Mouse (Mus musculus) 3134 (cell line): Measurements from ENCODE around the gene Mlkl.
A peak's percentile ranks its signal among the peaks of the same experiment; 100 is the strongest.

Experiments used
- DNase-seq: peaks from one replicate; pipeline ENCODE4 v3.0.0-alpha.2; 2011; ENCODE audit warnings: low spot score; ENCODE audit not compliant: insufficient read length; ENCODE audit errors: extremely low read depth

The Mlkl gene

DNA sequence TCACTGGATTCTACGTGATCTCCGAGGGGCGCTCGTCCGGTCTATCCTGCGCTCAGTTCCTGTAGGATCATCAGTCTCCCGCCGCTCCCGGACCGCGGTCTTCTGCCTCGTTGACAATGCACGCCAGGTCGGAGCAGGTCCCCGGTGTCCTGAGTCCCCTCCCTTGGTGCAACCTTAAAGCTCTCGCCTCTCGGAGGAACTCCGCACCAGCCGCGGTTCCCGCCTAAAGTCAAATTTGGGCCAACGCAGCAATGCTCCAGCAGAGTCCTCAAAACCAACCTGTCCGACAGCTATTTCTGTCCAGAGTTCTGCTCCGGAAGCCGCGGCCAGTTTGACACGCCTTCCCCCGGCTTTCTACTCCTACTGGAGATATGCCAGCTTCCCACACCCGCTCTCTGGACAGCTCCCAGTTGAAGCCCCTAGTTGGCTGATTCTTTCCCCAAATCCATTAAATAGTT is at the start of gene Mlkl:
Gene Mlkl, minus strand, starts transcription at position 288 of the 458 bp plus-strand sequence.
- DNase-seq = peak; percentile 86

DNA sequence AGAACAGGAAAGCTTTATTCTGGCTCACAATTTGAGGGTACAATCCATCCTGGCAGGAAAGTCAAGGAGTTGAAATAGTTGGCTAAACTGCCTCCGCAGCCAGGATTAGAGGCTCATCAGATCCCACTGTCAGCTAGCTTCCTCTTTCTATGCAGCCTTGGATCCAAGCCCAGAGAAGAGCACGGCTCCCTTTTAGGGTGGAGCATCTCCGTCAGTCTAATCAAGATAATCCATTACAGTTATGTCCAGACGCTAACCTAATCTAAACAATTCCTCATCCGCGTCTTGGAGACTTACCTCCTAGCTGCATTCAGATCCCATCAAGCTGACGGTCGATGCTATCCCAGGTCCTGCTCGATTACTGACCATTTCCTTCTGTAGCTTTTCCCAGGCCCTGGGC is 47.9 kb upstream of the Mlkl start:
- DNase-seq = no peak

DNA sequence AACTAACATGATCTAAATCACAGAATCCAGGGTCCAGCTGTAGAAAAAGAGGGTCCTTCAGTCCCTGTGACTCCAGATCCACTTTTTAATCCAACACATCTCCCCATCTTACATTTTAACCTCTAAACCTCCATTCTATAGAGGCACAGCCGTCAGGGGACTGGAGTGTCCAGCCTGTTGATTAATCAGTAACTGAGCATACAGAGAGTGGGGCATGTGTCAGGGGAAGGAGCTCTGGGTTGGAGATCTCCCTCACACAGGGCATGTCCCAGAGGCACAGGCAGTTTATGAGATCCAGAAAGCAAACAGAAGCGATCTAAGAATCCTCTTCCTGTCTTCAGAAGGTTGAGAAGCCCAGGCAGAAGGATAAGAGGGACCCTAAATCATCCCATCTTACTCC is 46.7 kb upstream of the Mlkl start:
- DNase-seq = no peak

DNA sequence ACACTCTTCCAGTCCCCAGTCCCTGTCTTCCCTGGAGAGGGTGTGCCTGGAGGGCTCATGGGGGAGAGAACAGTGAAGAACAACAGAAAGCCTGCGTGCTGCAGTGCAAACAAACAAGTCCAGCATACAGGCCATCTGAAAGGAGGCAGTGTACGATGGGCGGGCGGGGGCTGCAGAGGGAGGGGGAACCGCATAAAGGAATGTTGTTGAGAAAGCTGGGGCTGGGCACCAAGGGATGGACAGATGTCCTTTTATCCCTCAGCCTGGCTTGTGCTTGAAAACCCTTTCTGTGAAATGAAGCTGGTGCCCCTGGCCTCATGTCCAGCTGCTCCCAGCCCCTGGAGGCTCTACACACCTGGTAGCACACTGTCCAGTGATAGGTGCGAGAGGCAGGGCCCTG is 37.2 kb upstream of the Mlkl start:
- DNase-seq = no peak

DNA sequence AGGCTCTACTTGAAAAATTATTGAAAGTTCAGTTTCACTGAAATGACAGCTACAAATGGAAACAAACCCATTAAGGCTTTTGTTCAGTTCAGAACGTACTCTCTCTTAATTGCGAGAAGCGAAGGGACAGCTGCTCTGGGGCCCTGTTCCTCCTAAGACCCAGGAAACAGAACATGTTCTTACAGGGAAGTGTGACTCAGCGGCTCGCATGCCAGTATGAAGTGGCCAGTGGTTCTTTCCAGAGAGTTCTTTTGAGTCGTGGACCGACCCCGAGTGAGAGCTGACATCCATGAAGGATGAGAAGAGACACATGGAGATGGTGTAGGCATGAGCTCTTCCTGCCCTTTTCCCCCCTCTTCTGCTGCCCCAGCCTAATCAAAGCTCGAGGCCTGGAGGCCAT is 31.7 kb upstream of the Mlkl start:
- no peak for DNase-seq

DNA sequence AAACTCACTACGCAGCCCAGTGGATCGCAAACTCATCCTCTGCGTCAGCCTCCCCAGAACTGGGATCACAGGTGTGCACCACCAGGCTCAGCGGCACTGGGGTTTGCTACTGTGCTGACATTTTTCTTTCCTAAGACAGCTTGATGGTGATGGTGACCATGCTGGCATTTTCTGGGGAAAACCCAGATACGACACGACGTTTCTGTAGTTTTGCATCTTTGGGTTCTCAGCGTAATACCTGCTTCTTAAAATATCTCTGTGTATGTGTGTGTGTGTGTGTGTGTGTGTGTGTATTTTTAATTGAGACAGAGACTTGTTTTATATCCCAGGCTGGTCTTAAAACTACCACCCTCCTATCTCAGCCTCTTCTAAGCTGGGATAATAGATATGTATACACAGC is 29.4 kb upstream of the Mlkl start:
- DNase-seq = no peak

DNA sequence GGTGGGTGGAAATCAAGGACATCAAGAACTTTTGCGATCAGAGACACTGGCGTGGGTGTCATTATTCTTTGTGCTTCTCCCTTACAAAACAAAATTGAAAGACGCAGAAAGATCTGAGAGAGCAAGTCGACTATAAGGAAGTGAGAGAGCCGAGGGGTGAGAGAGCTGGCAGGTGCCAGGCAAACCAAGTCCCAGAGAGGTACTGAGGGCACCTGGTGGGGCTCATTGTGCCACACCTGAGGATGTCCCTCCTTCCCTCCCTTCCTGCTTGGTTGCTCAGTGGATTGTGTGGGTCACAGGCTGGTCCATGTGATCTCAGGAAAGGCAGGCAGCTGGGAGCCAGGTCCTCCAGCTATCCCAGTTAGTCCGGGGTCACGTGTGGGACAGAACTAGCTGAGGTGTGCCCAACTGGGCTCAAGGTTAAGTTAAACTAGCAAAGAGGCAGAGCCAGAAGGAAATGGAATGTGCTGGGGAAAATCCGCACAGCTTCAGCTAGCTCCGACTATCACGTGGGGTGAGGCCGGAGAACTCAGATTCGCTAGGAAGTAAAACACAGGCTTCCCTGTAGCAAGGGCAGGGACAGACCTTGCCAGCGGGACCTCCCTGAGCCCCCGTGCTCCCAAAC is 28.7 kb upstream of the Mlkl start:
- DNase-seq = no peak

DNA sequence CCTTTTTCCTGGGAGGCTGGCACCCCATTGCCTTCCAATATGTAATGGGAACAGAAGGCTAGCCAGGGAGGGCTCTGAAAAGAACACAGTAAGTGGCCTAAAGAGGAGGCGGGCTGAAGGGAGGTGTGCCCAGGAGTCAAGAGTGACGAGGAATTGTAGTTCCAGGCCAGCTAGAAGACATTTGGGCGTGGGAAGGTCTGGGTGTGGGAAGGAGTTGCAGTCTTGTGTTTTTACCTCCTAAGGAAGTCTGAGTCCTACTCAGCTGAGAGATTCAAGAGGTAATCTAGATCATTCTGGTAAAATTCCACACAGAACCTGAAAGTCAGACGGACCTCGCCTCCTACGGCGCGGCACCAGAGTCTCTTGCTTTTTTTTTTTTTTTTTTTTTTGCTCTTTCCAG is 25.5 kb upstream of the Mlkl start:
- DNase-seq = no peak

DNA sequence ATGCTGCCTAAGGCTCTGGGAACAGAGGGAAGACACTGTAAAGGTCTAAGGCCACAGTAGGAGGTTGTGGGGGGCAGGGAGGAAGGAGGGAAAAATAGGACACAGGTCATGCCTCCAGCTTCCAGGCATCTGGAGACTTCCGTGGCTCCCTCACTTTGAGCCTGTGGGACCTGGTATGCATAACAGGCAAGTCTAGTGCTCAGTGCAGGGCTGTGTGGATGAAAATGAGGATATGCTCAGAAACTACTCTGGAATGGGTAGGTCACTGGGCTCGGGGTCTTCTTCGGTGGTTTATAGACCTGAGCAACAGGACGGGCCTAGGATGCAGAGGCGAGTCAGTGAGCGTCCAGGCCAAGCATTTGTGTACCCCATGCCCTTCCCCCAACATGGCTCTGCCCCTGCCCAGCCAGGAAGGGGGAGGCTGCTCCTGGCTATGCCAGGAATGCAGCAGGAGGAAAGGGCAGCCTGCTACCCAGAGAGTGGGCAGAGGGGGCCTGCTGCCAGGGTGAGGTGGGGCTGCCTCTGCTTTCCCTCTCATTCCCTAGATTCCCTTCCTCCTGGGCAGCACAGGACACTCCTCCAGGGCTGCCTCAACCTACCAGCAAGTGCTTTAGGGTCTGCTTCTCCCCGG is 22.7 kb upstream of the Mlkl start:
- DNase-seq = no peak

DNA sequence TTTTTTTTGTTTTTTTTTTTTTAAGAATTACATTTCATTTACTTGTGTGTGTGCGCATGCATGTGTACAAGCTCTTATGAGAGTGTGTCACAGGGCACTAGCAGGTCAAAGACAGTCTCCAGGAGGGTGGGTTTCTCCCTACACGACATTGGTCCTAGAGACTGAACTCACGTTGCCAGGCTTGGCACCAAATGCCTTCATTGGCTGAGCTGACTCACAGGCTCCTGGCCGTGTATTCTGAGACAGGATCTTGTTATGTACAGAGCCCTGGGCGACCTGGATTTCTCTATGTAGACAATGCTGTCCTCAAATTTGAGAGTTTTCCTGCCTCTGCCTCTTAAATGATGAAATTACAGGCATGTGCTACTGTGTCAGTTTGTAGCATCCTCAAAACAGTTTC is 22.0 kb upstream of the Mlkl start:
- no peak for DNase-seq

DNA sequence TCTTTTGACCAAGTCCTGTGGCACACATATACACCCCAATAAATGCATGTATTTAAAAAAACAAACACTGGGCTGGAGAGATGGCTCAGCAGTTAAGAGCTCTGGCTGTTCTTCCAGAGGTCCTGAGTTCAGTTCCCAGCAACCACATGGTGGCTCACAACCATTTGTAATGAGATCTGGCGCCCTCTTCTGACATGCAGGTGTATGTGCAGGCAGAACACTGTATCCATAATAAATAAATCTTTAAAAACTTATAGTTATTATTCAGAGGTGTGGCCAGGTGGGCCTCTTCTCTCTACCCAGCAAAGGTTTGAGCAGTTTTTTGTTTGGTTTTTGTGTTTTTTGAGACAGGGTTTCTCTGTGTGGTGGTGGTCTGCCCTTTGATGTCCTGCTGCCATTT is 20.9 kb upstream of the Mlkl start:
- DNase-seq = no peak

DNA sequence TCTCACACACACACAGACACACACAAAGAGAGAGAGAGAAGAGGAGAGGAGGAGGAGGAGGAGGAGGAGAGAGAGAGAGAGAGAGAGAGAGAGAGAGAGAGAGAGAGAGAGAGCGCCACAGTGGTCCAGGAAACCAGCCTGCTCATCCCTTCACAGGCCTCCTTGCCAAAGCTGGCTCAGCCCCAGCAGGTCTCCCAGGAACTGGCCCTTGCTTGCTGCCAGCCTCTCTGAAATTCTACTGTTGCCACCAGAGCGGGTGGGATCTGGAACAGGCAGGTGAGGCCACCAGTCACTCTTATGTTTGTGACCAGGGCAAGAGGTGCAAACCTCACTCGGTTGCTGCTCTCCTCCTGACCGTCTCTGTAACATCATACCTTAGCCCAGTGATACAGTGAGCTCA is 19.5 kb upstream of the Mlkl start:
- DNase-seq = no peak

DNA sequence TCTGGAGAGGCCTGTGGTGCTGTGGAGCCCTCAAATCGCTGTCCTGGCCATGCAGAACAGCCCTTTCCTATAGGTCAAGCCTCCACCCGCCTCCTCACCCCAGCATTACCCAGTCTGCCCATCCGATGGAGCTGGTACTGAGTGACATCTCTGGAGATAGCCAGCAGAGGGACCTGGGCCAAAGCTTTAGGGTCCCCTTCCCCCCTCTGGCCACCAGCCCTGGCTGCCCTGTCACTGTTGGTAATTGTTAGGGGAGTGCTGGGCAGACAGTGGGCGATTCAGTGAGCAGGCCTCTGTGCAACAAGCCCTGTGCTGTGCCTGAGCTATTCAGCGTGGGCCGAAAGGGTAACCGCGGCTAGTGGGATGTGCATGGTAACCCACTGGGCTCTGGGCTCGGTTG is 15.5 kb upstream of the Mlkl start:
- DNase-seq = no peak

DNA sequence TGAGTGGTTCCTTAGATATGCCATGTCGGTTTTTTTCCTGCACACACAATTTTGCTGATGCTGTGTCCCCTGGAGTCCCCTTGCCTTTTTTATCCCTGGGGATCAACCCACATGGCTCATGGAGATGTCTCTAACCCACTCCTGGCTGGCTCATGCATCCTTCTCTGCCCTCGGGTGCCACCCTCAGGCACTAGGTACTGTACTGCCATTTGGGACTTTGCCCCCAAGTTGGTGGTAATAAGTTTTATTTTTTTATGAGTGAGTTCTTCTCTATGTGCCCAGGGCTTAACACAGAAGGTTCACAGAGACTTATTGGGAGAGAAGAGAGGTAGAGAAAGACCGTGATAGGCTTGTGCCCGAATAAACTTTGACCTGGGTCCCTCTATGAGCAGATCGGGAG is 14.3 kb upstream of the Mlkl start:
- no peak for DNase-seq

DNA sequence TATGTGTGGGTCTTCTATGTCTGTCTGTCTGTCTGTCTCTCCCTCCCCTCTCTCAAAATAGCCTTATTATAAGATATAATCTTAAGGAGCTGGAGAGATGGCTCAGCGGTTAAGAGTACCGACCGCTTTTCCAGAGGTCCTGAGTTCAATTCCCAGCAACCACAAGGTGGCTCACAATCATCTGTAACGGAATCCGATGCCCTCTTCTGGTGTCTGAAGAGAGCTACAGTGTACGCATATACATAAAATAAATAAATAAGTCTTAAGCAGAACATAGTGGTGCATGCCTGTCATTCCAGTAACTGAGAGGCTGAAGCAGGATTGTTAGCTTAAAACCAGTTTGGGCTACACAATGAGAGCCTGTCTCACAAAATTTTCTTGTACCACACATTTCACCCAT is 12.6 kb upstream of the Mlkl start:
- DNase-seq = no peak

DNA sequence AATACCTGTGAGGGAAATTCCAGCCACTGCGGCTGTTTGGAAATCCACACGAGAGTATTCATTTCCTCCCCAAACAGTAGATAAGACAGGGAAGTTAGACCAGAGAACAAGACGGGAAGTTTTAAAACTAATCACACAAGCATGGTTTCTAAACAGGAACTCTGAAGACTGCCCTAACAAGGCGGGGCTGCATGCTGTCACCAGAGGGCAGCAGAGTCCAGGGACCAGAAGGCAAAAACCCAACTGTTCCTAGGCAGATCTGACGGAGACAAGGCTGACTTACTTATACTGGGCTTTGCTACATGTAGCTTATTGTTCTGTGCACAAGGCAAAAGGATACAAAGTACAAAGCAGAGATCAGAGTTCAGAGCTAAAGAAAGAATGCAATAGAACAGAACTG is 5.2 kb upstream of the Mlkl start:
- DNase-seq = peak; percentile 44

DNA sequence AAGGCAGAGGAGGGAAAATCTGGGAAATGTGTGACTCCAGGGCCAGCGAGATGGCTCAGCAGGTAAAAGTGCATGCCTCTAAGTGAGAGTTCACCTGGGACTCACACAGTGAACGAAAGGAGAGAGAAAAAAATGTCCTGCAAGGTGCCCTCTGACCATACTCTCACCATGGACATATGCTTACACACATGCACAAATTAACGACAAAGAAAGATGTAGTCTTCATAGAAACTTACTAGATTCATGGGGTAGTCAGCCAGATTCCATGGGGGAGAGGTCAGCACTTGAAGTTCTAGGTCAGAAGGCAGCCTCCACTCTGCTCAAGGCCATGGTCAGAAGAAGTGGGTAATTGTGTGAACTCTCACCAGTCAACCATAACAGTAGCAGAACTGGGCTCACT is 2.2 kb upstream of the Mlkl start:
- DNase-seq = no peak

DNA sequence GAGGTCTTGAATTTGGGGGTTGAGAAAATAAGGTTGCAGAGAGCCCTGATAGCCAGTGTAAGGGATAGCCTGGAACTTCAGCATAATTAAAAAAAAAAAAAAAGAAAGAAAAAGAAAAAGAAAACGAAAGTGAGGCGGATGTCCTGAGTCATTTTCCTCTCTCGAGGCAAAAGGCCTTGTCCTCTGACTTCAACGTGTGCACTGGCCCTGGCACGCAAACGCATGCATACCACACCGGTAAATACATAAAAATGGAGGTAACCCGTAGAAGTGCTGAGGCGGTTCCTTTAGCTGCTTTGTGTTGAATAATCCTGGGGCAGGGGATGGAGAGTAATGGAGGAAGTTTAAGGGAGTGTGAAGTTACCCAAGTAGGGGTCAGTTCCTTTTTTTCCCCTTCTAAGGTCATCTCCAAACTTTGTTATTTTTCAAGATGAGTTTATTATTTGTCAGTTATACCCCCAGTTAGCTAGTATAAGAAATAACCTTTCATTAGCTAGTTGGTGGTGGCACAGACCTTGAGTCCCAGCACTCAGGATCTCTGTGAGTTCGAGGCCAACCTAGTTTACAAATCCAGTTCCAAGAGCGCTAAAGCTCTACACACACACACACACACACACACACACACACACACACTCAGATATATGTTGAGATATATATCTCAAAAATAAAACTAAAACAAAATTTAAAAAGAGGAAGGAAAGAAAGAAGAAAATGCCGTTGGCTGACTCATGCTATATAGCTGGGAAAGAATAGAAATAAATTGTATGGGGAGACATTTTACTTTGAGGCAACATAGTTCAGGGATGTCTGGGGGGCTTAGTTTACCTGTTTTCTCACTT is 612 bp upstream of the Mlkl start:
- DNase-seq = no peak

DNA sequence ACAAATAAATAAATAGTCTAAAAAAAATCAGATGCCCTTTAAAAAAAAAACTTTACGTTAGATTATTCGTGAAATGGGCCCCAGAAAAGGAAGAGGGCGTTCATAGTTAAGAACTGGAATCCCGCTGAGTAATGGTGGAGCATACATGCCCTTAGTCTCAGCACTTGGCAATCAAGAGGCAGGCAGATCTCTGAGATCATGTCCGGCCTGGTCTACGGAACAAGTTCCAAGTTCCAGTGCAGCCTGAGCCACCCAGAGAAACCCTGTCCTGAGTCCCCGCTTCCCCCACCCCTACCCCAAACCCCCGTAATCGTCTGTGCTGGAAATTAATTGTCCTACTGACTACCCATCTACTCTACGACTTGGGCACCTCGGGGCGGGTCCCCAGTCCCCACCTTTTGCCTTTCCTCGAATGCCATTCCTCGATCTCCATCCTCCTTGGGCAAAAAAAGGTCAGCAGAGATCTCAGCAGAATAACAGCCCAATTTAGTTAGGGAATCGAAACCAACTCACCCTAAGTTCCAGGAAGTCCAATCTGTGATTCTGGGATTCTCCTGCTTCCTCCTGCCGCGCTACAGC is 577 bp downstream of the Mlkl start:
- DNase-seq = peak; percentile 60

DNA sequence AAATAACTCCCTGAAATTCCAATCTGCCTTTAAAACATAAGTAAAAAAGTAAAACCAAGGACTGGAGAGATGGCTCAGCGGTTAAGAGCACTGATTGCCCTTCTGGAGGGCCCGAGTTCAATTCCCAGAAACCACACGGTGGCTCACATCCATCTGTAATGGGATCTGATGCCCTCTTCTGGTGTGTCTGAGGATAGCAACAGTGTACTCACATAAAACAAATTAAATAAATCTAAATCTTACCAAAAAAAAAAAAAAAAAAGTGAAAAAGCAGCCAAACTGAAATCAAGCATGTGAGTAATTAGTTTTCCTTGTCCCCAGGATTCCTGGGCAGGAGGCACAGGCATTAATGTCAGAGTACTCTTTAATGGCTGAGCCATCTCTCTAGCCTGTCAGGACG is 1.3 kb downstream of the Mlkl start:
- DNase-seq = no peak

DNA sequence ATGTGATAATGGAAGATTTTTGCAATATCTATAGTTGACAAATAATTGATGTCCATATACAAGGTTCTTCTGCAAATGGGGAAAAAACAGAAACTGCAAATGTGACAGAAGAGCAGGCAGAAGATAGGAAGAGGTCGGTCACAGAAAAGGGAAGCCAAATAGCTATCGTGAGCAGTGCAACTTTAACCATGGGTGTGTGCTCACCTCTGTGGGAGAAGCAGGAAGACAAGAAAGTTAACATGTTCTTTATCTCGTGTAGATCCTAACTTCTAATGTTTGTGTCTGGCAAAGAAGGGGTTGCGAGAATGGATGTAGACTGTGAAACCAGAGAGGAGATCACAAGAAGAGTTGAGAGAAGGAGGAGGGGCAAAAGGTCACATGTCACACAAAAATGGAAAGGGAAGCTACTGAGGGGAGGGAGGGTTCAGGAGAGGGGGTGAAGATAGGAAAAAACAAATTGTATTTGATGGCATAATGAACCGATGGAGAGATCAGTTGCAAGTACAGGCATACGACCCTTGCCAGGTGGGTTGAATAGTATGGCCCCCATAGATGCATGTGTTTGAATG is 12.7 kb downstream of the Mlkl start:
- DNase-seq = no peak
